Mouse (Mus musculus): ENCODE results near the gene Cdh23.

Gene Cdh23

GRCm38 (mm10) chr10:60635568-60636295 lies 60.6 kb downstream of the Cdh23 start:
- no peak for DNase-seq (ENCODE audit: low spot score)

- DNase-seq (ENCODE audit: low spot score) = no peak
These were observed 61.9 kb downstream of the Cdh23 start for GRCm38 (mm10) chr10:60634391-60634790.

DNA sequence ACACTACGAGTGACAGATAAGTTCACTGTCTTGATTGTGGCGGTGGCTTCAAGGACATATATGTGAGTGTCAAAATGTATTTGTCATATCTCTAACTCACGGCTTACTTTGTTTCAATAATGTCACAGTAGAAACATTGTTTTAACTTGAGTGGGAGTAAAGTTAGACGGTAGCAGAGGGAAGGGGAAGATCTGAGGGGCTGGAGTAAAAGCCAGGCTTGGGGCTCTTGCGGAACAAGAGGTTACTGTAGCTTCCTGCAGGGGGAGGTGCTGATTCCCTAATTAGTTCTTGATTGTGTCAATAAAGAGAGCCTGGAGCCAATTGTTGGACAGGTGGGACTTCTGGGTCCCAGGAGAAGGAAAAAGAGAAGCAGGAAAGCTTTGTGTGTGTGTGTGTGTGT lies 70.2 kb downstream of the Cdh23 start:
- no peak for DNase-seq (ENCODE audit: low spot score)

- no peak for DNase-seq (ENCODE audit: low spot score)
These were observed 70.8 kb downstream of the Cdh23 start for GRCm38 (mm10) chr10:60625511-60625910.

- DNase-seq (ENCODE audit: low spot score) = no peak
These were observed 71.3 kb downstream of the Cdh23 start for GRCm38 (mm10) chr10:60624945-60625344.

DNA sequence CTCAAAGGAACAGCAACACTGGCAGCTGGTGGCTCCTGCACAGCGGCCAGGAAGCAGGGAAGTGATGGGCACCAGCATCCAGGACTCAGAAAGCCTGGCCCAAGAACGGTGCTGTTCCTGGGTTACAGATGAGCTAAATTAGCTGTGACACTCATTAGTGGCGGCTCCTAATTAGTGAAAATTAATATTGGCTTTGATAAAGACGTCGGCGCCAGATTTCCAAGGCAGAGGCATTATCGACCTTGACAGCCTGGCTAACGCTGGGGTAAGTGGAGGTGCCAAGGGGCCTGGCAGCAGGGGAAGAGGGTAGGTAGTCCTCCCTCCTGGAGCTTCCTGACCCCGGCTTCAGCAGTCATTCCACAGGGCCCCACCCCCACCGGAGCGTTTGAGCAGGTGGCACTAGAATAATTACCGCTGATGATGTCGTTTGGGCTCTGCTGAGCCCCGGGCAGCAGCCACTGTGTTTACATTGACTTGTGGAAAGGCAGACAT lies 72.0 kb downstream of the Cdh23 start:
- DNase-seq (ENCODE audit: low spot score) = no peak

GRCm38 (mm10) chr10:60622836-60623235 lies 73.5 kb downstream of the Cdh23 start:
- no peak for DNase-seq (ENCODE audit: low spot score)

DNA sequence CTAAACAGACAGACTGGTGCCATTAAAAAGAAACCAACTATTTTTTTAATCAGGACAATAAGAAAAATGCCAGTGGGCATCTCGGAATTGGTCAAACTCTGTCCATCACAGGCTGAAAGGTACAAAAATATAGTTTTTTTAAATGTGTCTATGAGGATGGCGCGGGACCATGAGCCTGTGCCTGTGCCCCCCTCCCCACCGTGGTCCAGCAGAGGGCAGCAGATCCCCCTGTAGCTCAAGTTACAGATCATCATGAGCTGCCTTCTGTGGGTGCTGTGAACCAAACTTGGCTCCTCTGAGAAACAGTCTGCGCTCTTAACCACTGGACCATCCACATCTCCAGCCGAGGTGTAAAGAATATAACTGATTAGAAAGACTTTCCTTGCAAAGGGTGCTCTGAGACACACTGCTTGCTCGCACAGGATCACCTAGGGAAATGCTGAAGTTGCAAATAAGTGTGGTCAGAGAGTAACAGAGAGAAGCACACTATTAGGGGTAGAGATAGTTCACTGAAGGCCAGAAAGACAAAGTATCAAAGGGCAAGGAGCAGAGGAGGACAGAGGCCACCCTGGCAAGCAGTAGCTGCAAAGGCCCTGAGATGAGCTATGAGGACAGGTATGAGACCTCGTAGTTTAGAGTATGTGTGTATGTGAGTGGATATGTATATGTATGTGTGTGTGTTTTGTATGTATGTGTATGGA lies 74.7 kb downstream of the Cdh23 start:
- no peak for DNase-seq (ENCODE audit: low spot score)

DNA sequence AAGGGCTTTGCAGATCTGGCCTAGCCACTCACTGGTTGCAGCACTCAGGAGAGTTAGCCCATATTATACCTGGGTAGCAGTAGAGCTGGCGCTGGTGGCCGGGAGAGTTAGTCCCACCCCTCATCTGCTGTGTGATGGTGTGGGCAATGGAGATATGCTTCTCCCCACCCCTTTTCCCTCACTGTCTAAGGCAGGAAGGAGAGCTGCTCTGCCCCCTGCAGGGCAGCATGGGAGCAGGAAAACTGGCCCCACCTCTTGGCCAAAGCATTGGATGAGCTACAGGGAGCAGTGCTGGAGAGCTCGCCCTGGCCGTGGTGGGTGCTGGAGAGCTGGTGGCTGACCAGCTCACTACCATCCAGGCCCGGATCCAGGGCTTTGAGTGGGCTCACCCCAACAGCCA lies 80.4 kb downstream of the Cdh23 start:
- no peak for DNase-seq (ENCODE audit: low spot score)

DNA sequence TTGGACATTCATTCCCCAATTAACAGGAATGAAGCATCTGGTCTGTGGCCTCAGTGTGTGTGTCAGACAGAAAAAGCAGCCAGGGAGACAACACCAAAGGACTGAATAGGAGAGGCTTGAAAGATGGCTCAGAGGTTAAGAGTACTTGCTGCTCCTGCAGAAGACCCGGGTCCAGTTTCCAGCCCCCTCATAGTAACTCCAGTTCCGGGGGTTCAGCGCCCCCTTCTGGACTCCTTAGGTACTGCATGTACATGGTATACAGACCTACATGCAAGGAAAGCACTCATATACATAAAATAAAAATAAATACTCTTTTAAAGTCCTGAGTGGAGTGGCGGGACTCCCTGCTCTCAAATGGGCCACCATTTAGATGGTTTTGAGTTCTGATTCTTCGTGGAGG lies 83.4 kb downstream of the Cdh23 start:
- DNase-seq (ENCODE audit: low spot score) = no peak

GRCm38 (mm10) chr10:60607166-60607565 lies 89.1 kb downstream of the Cdh23 start:
- no peak for DNase-seq (ENCODE audit: low spot score)

DNA sequence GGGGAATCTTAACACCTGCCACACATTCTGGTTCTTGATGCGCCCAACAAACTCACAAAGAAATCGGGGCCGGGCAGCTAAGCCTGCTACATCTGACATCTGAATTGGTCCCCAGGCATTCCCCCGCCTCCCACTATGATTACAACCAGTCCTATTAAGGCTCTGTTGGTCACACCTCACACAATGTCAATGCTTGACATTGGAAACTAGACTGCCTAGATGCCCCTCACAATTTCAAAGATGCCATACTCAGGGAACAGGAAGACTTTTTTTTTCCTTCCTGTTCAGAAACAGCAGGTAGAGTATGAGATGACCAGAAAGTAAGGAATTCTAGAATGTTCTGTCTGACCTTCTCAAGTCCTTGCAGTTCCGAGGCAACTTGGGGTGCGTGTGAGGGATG lies 89.6 kb downstream of the Cdh23 start:
- no peak for DNase-seq (ENCODE audit: low spot score)

DNA sequence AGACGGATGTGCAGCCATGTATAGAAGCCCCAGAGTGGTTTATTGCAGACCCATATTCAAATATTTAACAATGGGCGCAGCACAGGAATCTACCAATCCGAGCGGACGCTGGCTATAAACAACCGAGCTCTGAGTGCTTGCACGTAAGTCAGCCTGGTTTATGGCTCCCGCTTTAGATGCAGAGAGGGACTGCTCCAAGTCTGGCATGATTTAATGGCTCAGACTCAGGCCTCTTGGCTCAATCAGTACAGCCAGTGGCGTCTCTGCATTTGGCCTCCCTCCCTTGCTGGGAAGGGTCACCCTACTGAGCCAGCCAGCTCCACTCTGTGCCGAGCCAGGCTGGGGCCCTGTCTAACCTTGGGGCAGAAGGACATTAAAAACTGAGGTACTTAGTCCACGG lies 94.1 kb downstream of the Cdh23 start:
- DNase-seq (ENCODE audit: low spot score) = no peak

DNA sequence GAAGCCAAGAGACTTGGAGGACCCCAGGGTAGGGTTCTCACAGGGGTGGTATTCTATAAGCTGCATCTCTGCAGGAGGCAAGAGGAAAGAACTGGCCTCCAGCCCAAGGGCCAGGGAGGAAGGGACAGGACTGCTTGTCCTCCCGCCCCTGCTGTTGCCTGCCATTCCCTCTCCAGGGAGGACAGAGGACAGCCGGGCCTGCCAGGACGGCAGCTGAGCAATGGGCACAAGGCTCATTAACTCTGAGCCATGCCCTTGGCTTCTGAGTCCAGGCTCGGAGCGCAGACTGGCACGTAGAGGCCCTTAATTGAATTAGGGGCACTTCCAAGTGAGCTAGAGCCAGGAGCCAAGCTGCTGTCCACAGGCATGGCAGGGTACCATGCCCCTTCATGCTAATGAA lies 101.1 kb downstream of the Cdh23 start:
- no peak for DNase-seq (ENCODE audit: low spot score)

DNA sequence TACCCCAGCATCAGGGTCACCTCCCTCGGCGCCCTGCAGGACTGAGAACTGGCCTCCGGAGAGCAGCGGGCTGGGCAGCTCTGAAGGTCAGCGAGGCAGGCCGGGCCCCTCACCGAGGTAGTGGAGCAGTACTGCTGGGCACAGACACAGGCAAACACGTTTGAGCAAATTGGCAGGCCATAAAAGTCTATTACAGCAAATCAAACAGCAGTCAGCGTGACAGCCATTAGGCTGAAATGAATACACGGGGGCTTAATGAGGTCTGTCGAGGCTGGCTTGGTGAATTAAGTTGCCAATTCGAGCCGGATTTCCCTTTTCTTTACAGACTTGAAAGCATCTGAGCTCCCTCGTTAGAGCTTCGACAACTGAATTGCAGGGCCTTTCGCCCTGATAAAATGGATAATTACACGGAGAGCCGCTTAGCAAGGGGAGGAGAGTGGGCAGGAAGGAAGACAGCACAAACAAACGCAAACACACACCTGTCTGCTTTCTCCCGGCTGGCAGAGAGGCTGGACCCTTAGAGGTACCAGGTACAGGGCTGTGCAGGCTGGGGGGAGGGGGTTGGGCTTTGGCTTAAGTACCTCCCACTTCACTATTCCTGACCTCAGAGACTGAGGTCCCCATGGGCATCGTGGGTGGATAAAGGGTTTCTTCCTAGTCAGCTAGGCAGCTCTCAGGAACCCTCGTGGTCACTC lies 103.3 kb downstream of the Cdh23 start:
- no peak for DNase-seq (ENCODE audit: low spot score)

DNA sequence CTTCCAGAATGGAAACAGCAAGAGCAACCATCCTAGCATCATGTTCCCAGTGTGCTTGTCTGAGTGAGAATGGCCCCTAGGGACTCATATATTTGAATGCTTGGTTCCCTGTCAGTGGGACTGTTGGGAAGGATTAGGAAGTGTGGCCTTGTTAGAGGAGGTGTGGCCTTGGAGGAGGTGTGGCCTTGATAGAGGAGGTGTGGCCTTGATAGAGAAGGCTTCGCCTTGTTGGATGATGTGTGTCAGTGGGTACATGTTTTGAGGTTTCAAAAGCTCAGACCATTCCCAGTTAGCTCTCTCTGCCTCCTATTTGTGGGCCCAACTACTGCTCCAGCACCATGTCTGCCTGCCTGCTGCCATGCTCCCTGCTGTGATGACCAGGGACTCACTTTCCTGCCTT lies 105.0 kb downstream of the Cdh23 start:
- no peak for DNase-seq (ENCODE audit: low spot score)

- no peak for DNase-seq (ENCODE audit: low spot score)
These were observed 106.0 kb downstream of the Cdh23 start for GRCm38 (mm10) chr10:60590241-60590640.

DNA sequence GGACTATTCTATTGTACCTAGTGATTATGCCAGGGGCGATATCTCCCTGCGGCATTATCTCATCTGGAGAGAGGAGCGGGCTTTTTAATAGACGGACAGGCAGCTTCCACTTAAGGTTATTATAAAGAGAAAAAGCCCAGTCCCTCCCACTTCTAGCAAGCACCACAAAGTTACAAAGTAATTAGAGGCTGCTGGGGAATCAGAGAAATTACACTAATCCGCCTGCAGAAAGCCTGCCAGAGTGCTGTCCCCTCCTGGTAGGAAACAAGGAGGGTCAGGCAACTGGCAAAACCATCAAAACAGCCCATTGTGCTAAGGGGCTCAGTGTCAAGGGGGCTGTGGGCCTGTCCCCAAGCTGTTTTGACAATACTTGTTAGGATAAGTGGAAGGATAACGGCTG lies 110.6 kb downstream of the Cdh23 start:
- no peak for DNase-seq (ENCODE audit: low spot score)

DNA sequence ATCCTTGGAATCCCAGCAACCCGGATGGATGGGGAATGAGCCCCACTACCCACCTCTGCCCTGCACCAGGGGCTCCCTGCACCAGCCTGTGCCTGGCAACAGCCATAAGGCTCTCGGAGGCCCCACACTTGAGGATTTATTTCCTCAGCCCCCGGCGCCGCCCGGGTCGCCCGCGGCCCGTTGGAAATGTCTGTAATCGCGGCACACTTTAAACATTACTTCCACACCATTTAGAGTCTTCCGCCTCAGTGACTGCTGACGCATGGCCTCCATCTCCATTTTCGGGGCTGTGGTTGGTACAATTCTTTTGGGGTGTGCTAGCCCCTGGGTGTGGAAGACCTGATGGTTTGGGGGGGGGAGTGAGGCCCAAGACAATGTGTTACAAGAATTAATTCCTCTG lies 113.3 kb downstream of the Cdh23 start:
- DNase-seq (ENCODE audit: low spot score) = no peak

- no peak for DNase-seq (ENCODE audit: low spot score)
These were observed 115.6 kb downstream of the Cdh23 start for GRCm38 (mm10) chr10:60580666-60581065.

DNA sequence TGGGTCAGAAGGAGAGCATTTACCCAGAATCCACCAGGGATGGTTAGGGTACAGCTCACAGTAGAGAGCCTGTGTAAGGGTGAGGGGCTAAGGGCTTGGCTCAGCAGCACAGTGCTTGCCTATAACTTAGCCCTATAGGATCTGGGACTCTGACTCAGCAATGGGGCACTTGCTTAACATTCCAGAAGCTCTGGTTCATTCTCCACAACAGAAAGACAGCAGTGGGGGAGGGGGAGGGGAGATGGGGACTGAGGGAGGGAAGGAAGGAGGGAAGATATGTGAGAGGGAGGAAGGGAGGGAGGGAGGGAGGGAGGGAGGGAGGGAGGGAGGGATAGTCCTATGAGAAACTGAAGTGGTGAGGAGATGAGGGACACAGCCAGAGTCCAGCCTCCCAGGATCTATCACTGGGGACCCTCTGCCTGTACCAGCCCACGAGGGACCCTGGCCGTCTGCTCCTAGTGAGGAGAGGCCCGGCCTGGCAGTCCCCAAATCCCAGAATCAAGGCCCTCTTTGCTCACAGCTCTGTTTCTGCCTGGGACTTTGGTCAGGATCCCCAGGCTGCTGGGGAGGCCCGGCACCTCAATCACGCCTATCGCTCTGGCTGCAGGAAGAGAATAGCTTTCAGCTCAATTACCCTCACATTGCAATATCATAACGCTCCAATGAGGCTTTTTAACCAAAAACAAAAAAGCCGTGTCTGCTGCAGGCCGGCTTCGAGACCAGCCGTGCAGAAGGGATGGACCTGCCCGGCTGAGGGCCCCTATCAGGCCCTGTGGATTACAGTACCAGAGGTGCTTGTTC lies 117.4 kb downstream of the Cdh23 start:
- DNase-seq (ENCODE audit: low spot score) = no peak

Data from yolk sac, embryonic 10.5 days (tissue).